Mouse (Mus musculus) lung, postnatal 14 days (tissue): Measurements from ENCODE around the gene Clec12b.

ENCODE experiments used
- DNase-seq: peaks from one replicate; pipeline ENCODE4 v3.0.0; 2021

The Clec12b gene

GRCm38 (mm10) chr6:129385774-129386173 lies at the start of gene Clec12b:
TSS of gene Clec12b (minus strand) at chr6:129385874.
- no peak for DNase-seq

GRCm38 (mm10) chr6:129434239-129434638 lies 48.6 kb upstream of the Clec12b start:
- no peak for DNase-seq

GRCm38 (mm10) chr6:129427281-129427680 lies 41.6 kb upstream of the Clec12b start:
- no peak for DNase-seq

- DNase-seq = peak; percentile 65
Observed at GRCm38 (mm10) chr6:129425812-129426211, 40.1 kb upstream of the Clec12b start.

GRCm38 (mm10) chr6:129425217-129425616 lies 39.5 kb upstream of the Clec12b start:
- peak; percentile 38 for DNase-seq

- peak; percentile 79 for DNase-seq
Observed at GRCm38 (mm10) chr6:129423734-129424072, 38.0 kb upstream of the Clec12b start.

- DNase-seq = no peak
Observed at GRCm38 (mm10) chr6:129423040-129423733, 37.5 kb upstream of the Clec12b start.

- no peak for DNase-seq
Observed at GRCm38 (mm10) chr6:129422311-129422710, 36.6 kb upstream of the Clec12b start.

- DNase-seq = no peak
Observed at GRCm38 (mm10) chr6:129414177-129414576, 28.5 kb upstream of the Clec12b start.

- DNase-seq = no peak
Observed at GRCm38 (mm10) chr6:129408562-129408961, 22.9 kb upstream of the Clec12b start, which contains the start of gene Clec9a. TSS of gene Clec9a (plus strand) at chr6:129408862.

GRCm38 (mm10) chr6:129407324-129407723 lies 21.6 kb upstream of the Clec12b start:
- DNase-seq = no peak

GRCm38 (mm10) chr6:129405999-129406398 lies 20.3 kb upstream of the Clec12b start:
- DNase-seq = no peak

GRCm38 (mm10) chr6:129403391-129403790 lies 17.7 kb upstream of the Clec12b start:
- no peak for DNase-seq

GRCm38 (mm10) chr6:129402404-129402803 lies 16.7 kb upstream of the Clec12b start:
- no peak for DNase-seq

GRCm38 (mm10) chr6:129399945-129400344 lies 14.3 kb upstream of the Clec12b start:
- DNase-seq = peak; percentile 21

- DNase-seq = no peak
Observed at GRCm38 (mm10) chr6:129396997-129397396, 11.3 kb upstream of the Clec12b start, which contains the start of gene Clec1b. TSS of gene Clec1b (plus strand) at chr6:129397297.

- DNase-seq = no peak
Observed at GRCm38 (mm10) chr6:129393732-129394131, 8.1 kb upstream of the Clec12b start.

GRCm38 (mm10) chr6:129393087-129393720 lies 7.5 kb upstream of the Clec12b start:
- no peak for DNase-seq

- no peak for DNase-seq
Observed at GRCm38 (mm10) chr6:129385000-129385399, 674 bp downstream of the Clec12b start.

- no peak for DNase-seq
Observed at GRCm38 (mm10) chr6:129383466-129383865, 2.2 kb downstream of the Clec12b start.

GRCm38 (mm10) chr6:129381736-129382135 lies 3.9 kb downstream of the Clec12b start:
- DNase-seq = no peak

GRCm38 (mm10) chr6:129380454-129380853 lies 5.2 kb downstream of the Clec12b start:
- DNase-seq = no peak

- no peak for DNase-seq
Observed at GRCm38 (mm10) chr6:129374937-129375471, 10.7 kb downstream of the Clec12b start.
